Mouse (Mus musculus): ENCODE results near the gene Sptssa. TPM values are rescaled to one million over a fixed set of nuclear protein-coding genes. Genes with fewer than 3 reads are reported as not detected.

Gene Sptssa
- total RNA-seq (2014; rRNA removed): 63.0 and 79.1 TPM in 2 replicates
- polyA plus RNA-seq (2015; fragmentation: Nextera tagmentation; extraction: Ambion mirVana): 200 and 206 TPM in 2 replicates

DNA sequence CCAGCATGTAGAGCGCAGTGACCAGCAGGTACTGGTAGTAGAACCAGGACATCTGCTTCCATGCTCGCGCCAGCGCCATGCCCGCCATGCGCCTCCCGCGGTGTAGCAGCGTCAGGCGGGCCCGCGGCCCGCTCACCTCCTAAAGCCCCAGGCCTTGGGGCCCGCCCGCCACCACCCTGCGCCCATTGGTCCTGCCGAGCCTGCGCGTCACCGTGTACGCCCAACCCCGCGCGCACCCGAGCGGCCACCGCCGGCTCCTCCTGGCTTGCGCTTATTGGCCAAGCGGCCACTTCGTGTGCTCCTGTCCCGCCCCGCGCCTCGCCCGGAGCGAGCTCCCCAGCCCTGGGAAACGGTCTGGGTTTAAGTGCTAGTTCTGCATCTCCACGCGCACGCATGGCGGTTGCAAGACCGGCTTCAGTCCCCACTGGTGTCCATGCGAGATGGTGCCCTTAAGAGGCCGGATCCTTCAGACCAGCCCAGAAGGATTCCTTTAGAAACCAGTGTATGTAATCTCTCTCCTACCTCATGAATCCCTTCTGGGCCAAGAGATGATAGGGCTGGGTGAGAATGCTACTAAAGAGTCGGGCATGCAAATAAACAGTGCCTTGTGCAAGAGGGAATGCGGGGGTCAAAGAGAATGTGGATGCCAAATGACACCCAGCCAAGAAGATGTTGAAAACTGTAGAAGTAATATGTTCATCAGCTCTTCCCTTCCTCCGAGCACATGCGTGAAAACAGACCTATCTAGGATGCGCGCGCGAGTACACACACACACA is at the start of gene Sptssa:
Gene Sptssa (minus strand): TSS at position 178 of the 776 bp plus-strand sequence.
- DNase-seq (ENCODE audit: low spot score): peak; percentile 96
- WGBS: 10% methylated on average over 40 of the region's 53 CpGs
- Histone ChIP-seq H3K9me3 (ENCODE audit: low read length) (no peaks in the 10 kb centered on the region), H3K27me3 (ENCODE audit: insufficient read depth, low read length) (no peaks in the 10 kb centered on the region), H3K4me3 (ENCODE audit: low read depth, low read length) (peak within 1 kb of the TSS; percentile 60), H3K36me3 (ENCODE audit: insufficient read depth, low read length) (no peaks in the 10 kb centered on the region), H3K4me2 (ENCODE audit: low read depth, low read length, poor library complexity, severe bottlenecking) (peak within 1 kb of the TSS; percentile 73), H3K4me1 (ENCODE audit: insufficient read depth, low read length) (peaks cover 6% of the 10 kb centered on the region; the same call in 1 of the 2 replicates), H3K27ac (ENCODE audit: low read depth, low read length) (peak within 1 kb of the TSS; percentile 81), H3K9ac (replicated peaks; ENCODE audit: low read length, poor library complexity, severe bottlenecking) (peak within 1 kb of the TSS; percentile 69)
- peak; percentile 2; the same call in 1 of the 2 replicates for TF ChIP-seq CTCF (IDR thresholded peaks at IDR 0.05)
- ATAC-seq (ENCODE audit: low FRiP score): peak; percentile 99

DNA sequence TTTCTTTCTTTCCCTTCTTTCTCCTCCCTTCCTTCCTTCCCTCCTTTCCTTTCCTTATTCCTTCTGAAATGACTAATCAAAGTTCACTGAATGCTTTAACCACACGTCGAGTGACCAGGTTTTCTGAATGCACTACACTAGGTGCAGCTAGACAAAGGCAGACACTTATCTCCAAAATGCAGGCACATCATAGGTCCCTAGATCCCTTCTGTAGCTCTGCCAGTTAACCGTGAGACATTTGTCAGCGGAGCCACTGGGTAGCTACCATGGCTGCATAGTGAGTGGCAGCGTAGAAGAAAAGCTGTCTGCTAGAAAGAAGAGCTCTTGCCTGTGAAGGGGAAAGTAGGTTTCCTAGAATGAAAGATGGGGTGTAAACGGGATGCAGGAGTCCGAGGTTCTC is 43.0 kb upstream of the Sptssa start:
- no peak overlapping the region for H3K4me2 ChIP-seq (ENCODE audit: low read depth, low read length, poor library complexity, severe bottlenecking)

DNA sequence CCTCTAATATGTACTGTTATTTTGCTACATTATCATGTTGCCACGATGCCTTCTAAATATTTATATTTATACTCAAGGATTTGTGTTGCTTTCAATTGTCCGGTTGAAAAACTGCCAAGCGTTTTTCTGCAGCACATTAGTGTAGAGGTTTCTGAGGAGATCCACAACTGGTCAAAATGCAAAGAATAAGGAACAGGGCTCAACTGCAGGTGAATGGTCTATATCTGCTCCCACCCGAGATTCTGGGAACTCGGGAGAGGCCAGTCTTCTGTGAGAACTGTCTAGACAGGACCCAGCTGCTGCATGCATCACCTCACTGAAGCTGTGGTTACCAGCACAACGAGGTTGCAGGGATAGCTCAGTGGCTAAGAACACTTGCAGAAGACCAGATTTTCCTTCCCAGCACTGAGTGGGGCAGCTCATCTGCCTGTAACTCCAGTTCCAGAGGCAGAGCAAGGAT is 41.4 kb upstream of the Sptssa start:
- Histone ChIP-seq H3K36me3 (ENCODE audit: insufficient read depth, low read length) (no peaks in the 10 kb centered on the region), H3K9me3 (ENCODE audit: low read length) (no peaks in the 10 kb centered on the region), H3K4me1 (ENCODE audit: insufficient read depth, low read length) (no peaks in the 10 kb centered on the region), H3K4me2 (ENCODE audit: low read depth, low read length, poor library complexity, severe bottlenecking) (no peak overlapping the region), H3K4me3 (ENCODE audit: low read depth, low read length) (no peak overlapping the region), H3K9ac (replicated peaks; ENCODE audit: low read length, poor library complexity, severe bottlenecking) (no peak overlapping the region), H3K27ac (ENCODE audit: low read depth, low read length) (no peak overlapping the region), H3K27me3 (ENCODE audit: insufficient read depth, low read length) (no peaks in the 10 kb centered on the region)
- 57% methylated on average over 6 of the region's 6 CpGs for WGBS
- DNase-seq (ENCODE audit: low spot score): peak; percentile 8
- ATAC-seq (ENCODE audit: low FRiP score): no peak
- no peak for TF ChIP-seq CTCF (IDR thresholded peaks at IDR 0.05)

More for the DNA sequence above, 43.0 kb upstream of the Sptssa start:
- Histone ChIP-seq H3K4me3 (ENCODE audit: low read depth, low read length) (no peak overlapping the region), H3K9ac (replicated peaks; ENCODE audit: low read length, poor library complexity, severe bottlenecking) (no peak overlapping the region), H3K9me3 (ENCODE audit: low read length) (no peaks in the 10 kb centered on the region), H3K4me1 (ENCODE audit: insufficient read depth, low read length) (no peaks in the 10 kb centered on the region), H3K27ac (ENCODE audit: low read depth, low read length) (no peak overlapping the region), H3K27me3 (ENCODE audit: insufficient read depth, low read length) (no peaks in the 10 kb centered on the region), H3K36me3 (ENCODE audit: insufficient read depth, low read length) (no peaks in the 10 kb centered on the region)
- TF ChIP-seq CTCF (IDR thresholded peaks at IDR 0.05): no peak
- DNase-seq (ENCODE audit: low spot score): no peak
- no peak for ATAC-seq (ENCODE audit: low FRiP score)
- WGBS: 69% methylated on average over 7 of the region's 7 CpGs

DNA sequence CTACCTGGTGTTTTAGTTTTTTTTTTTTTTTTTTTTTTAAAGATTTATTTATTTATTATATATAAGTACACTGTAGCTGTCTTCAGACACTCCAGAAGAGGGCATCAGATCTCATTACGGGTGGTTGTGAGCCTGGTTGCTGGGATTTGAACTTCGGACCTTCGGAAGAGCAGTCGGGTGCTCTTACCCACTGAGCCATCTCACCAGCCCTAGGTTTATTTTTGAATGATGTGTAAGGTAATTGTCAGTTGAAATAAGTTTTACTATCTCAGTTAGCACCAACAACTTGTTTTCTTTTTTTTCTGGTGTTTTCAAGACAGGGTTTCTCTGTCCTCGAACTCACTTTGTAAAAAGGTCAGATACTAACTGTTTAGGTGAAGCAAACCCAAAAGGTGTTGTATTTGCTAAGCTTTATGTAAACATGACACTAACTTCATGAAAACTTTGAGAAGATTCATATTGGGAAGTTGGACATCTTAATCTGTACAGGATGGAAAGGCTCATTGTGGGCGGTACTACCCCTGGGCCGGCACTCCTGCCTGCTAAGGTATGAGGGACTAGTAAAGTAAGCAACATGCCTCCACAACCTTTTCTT is 40.7 kb upstream of the Sptssa start:
- H3K9me3 ChIP-seq (ENCODE audit: low read length): no peaks in the 10 kb centered on the region
- no peaks in the 10 kb centered on the region for H3K27me3 ChIP-seq (ENCODE audit: insufficient read depth, low read length)
- H3K27ac ChIP-seq (ENCODE audit: low read depth, low read length): no peak overlapping the region
- no peaks in the 10 kb centered on the region for H3K4me1 ChIP-seq (ENCODE audit: insufficient read depth, low read length)
- H3K4me3 ChIP-seq (ENCODE audit: low read depth, low read length): no peak overlapping the region
- TF ChIP-seq CTCF (IDR thresholded peaks at IDR 0.05): 0 out of 2 replicates have a peak, but pooled peaks have one; percentile 32
- H3K36me3 ChIP-seq (ENCODE audit: insufficient read depth, low read length): peaks cover 6% of the 10 kb centered on the region; the same call in 1 of the 2 replicates
- WGBS: 11% methylated on average over 7 of the region's 7 CpGs
- DNase-seq (ENCODE audit: low spot score): no peak
- ATAC-seq (ENCODE audit: low FRiP score): peak; percentile 62
- H3K9ac ChIP-seq (replicated peaks; ENCODE audit: low read length, poor library complexity, severe bottlenecking): no peak overlapping the region
- no peak overlapping the region for H3K4me2 ChIP-seq (ENCODE audit: low read depth, low read length, poor library complexity, severe bottlenecking)

DNA sequence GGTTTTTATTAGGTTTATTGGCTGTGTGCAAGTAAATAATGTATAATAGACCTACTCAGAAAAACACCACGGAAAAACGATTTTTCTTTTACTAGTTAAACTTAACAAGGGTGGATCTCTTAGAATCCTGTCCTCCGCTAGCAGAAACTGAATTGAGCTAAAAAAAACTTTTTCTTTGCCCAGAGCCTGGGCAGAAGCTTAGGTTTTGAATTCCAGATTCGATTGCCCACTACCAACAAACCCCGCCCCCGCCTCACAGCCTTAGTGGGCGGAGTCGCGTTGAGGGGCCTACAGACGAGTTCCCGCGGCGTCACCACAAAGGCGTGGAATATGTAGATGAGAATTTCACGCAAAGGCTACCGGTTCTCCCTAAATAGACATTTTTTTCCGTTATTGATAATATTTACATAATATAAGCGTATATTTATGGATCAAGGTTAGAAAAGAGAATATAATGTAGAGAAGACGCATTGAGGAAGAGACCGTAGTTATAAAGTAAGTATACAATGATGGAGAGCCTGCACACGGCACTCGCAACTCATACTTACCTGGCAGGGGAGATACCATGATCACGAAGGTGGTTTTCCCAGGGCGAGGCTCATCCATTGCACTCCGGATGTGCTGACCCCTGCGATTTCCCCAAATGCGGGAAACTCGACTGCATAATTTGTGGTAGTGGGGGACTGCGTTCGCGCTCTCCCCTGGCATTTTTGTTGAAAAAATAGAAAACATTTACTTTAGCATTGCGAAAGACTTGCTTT is 40.0 kb upstream of the Sptssa start:
- Histone ChIP-seq H3K4me3 (ENCODE audit: low read depth, low read length) (peak overlapping the region; percentile 83), H3K27ac (ENCODE audit: low read depth, low read length) (peak overlapping the region; percentile 97), H3K4me1 (ENCODE audit: insufficient read depth, low read length) (no peaks in the 10 kb centered on the region), H3K4me2 (ENCODE audit: low read depth, low read length, poor library complexity, severe bottlenecking) (peak overlapping the region; percentile 63), H3K36me3 (ENCODE audit: insufficient read depth, low read length) (peaks cover 8% of the 10 kb centered on the region; the same call in 1 of the 2 replicates), H3K9me3 (ENCODE audit: low read length) (no peaks in the 10 kb centered on the region), H3K9ac (replicated peaks; ENCODE audit: low read length, poor library complexity, severe bottlenecking) (peak overlapping the region; percentile 93), H3K27me3 (ENCODE audit: insufficient read depth, low read length) (no peaks in the 10 kb centered on the region)
- DNase-seq (ENCODE audit: low spot score) (peak; percentile 98), ATAC-seq (ENCODE audit: low FRiP score) (peak; percentile 91)
- TF ChIP-seq CTCF (IDR thresholded peaks at IDR 0.05): no peak; the same call in none of the 2 replicates
- WGBS: under 1% methylated on average over 32 of the region's 32 CpGs
